Mouse (Mus musculus): Measurements from ENCODE around the gene Ndufaf8. TPM values are rescaled to one million over a fixed set of nuclear protein-coding genes. Genes with fewer than 3 reads are reported as not detected.

Ndufaf8 gene
- polyA plus RNA-seq, 1 experiment from 2014 or later = 88.6 TPM

DNA sequence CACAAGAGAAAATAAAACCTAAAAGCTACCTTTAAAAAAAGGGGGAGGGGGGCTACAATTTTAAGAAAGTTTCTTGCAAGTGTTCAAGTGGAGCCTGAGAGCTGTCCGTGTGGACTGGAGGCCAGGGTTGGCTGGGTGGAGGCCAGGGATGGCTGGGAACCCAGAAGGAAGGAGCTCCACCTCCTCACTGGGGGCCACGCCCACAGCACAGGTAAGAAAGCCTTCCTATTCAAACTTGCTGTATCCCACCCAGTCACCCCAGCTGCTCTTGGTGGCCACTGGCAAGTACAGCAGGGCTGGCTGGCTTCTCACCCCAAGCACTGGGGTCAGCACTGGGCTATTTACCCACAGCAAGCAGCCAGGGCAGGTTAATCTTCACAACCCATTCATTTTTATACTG, 8.3 kb downstream of the Ndufaf8 start:
- H3K27ac ChIP-seq (ENCODE audit: low read depth) = no peak overlapping the region
- no peak for DNase-seq
- H3K27me3 ChIP-seq (ENCODE audit: insufficient read depth, low read length) = no peaks in the 10 kb centered on the region
- H3K36me3 ChIP-seq (ENCODE audit: insufficient read depth) = peaks cover 46% of the 10 kb centered on the region
- H3K4me2 ChIP-seq = no peak overlapping the region
- no peak for TF ChIP-seq CTCF (IDR thresholded peaks at IDR 0.05; ENCODE audit: low read depth)
- H3K9me3 ChIP-seq (ENCODE audit: low read depth, low read length) = no peaks in the 10 kb centered on the region
- H3K4me1 ChIP-seq (ENCODE audit: insufficient read depth) = no peaks in the 10 kb centered on the region
- ATAC-seq (ENCODE audit: insufficient read depth) = no peak
- WGBS = 68% methylated on average over 2 of the region's 2 CpGs
- no peak overlapping the region for H3K4me3 ChIP-seq (ENCODE audit: low read depth, low read length)
- no peak overlapping the region for H3K9ac ChIP-seq

- WGBS = 78% methylated on average over 9 of the region's 9 CpGs
- H3K9ac ChIP-seq = no peak overlapping the region
- DNase-seq = no peak
- TF ChIP-seq CTCF (IDR thresholded peaks at IDR 0.05; ENCODE audit: low read depth) = no peak
- H3K27me3 ChIP-seq (ENCODE audit: insufficient read depth, low read length) = no peaks in the 10 kb centered on the region
- H3K4me1 ChIP-seq (ENCODE audit: insufficient read depth) = no peaks in the 10 kb centered on the region
- H3K36me3 ChIP-seq (ENCODE audit: insufficient read depth) = peaks cover 46% of the 10 kb centered on the region
- H3K4me3 ChIP-seq (ENCODE audit: low read depth, low read length) = no peak overlapping the region
- H3K27ac ChIP-seq (ENCODE audit: low read depth) = no peak overlapping the region
- no peak overlapping the region for H3K4me2 ChIP-seq
- H3K9me3 ChIP-seq (ENCODE audit: low read depth, low read length) = no peaks in the 10 kb centered on the region
- no peak for ATAC-seq (ENCODE audit: insufficient read depth)
These were observed 9.1 kb downstream of the Ndufaf8 start for GRCm38 (mm10) chr11:120107796-120108195.

DNA sequence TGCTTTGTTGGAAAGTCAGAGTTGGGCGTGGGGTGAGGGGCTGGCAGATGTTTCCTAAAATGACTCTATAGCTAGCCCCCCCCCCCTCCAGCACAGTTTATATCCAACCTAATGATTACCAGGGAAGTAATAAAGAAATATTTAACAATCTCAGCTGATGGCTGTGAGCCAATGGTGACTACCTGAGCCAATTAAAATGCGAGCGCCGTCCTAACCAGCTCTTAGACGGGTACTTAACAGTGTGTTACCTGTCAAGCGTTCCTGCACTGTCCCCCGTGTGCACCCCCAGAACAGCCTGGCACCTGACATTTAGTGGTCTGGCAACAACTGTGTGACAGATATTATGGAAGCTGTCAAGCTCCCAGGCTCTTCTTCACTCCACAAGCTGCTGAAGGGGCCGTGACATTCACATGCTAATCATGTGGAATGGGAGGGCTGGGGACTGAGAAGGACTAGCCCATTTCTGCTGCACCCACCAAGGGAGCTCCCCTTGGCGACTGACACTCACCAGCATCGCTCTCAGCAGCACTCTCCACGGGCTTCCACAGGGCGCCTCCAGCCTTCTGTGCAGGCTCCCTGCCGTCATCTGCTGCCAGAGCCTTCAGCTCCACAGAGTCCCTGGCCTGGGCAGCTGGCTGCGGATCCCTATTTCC, 11.0 kb downstream of the Ndufaf8 start:
- ATAC-seq (ENCODE audit: insufficient read depth) (no peak), DNase-seq (no peak)
- no peak for TF ChIP-seq CTCF (IDR thresholded peaks at IDR 0.05; ENCODE audit: low read depth)
- H3K4me3 ChIP-seq (ENCODE audit: low read depth, low read length) = no peak overlapping the region
- no peaks in the 10 kb centered on the region for H3K9me3 ChIP-seq (ENCODE audit: low read depth, low read length)
- no peak overlapping the region for H3K4me2 ChIP-seq
- no peak overlapping the region for H3K27ac ChIP-seq (ENCODE audit: low read depth)
- no peaks in the 10 kb centered on the region for H3K4me1 ChIP-seq (ENCODE audit: insufficient read depth)
- 79% methylated on average over 14 of the region's 14 CpGs for WGBS
- H3K36me3 ChIP-seq (ENCODE audit: insufficient read depth) = peaks cover 43% of the 10 kb centered on the region
- no peak overlapping the region for H3K9ac ChIP-seq
- no peaks in the 10 kb centered on the region for H3K27me3 ChIP-seq (ENCODE audit: insufficient read depth, low read length)

- Histone ChIP-seq H3K4me1 (ENCODE audit: insufficient read depth) (no peaks in the 10 kb centered on the region), H3K27ac (ENCODE audit: low read depth) (no peak overlapping the region), H3K9ac (no peak overlapping the region), H3K4me3 (ENCODE audit: low read depth, low read length) (no peak overlapping the region), H3K36me3 (ENCODE audit: insufficient read depth) (peaks cover 43% of the 10 kb centered on the region), H3K27me3 (ENCODE audit: insufficient read depth, low read length) (no peaks in the 10 kb centered on the region), H3K9me3 (ENCODE audit: low read depth, low read length) (no peaks in the 10 kb centered on the region), H3K4me2 (no peak overlapping the region)
- ATAC-seq (ENCODE audit: insufficient read depth) (no peak), DNase-seq (peak; percentile 17)
- 64% methylated on average over 7 of the region's 7 CpGs for WGBS
- 0 out of 2 replicates have a peak, but pooled peaks have one; percentile 40 for TF ChIP-seq CTCF (IDR thresholded peaks at IDR 0.05; ENCODE audit: low read depth)
These were observed 11.8 kb downstream of the Ndufaf8 start for GRCm38 (mm10) chr11:120110554-120110953.

DNA sequence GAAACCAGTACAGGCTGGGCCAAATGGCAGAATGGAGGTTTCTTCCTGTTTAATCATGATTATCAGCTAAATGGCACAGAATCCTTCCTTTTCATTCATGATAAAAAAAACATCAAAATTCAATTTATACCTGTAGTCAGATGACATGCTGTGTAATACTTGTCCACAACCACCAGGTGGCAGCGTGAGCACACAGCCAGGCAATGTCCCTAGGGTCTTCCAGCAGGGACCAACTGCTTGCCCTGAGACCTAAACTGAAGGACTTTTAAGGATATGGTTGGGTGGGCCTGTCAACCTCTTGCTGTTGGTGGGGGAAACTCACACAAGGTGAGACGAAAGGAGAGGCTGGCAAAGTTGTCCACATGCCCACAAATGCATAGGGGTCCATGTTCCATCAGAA, 12.3 kb downstream of the Ndufaf8 start:
- Histone ChIP-seq H3K27me3 (ENCODE audit: insufficient read depth, low read length) (no peaks in the 10 kb centered on the region), H3K9ac (no peak overlapping the region), H3K36me3 (ENCODE audit: insufficient read depth) (peaks cover 43% of the 10 kb centered on the region), H3K4me3 (ENCODE audit: low read depth, low read length) (no peak overlapping the region), H3K9me3 (ENCODE audit: low read depth, low read length) (no peaks in the 10 kb centered on the region), H3K27ac (ENCODE audit: low read depth) (no peak overlapping the region), H3K4me2 (no peak overlapping the region), H3K4me1 (ENCODE audit: insufficient read depth) (no peaks in the 10 kb centered on the region)
- peak; percentile 87 for DNase-seq
- TF ChIP-seq CTCF (IDR thresholded peaks at IDR 0.05; ENCODE audit: low read depth) = peak; percentile 99
- 8% methylated on average over 2 of the region's 2 CpGs for WGBS
- no peak for ATAC-seq (ENCODE audit: insufficient read depth)

DNA sequence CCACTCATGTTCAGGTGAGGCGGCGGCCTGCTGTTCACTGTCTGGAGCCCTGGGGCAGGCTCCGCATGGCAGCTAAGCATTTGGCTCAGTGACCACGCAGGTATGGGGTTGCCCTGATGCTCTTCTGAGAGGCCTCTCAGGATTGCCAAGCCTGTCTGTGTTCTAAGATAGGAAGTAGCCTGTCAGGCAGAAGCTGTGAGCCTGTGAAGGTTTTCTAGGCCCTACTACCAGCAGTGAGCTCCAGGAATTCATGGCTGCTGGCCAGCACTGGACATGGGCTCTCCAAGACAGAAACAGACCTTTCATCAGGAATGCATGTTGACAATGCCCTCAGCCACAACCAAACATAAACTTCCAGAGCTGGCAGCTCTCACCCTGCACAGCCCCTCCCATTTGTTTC, 13.4 kb downstream of the Ndufaf8 start:
- Histone ChIP-seq H3K4me2 (no peak overlapping the region), H3K4me3 (ENCODE audit: low read depth, low read length) (no peak overlapping the region), H3K27ac (ENCODE audit: low read depth) (no peak overlapping the region; the same call in 1 of the 2 replicates), H3K9ac (no peak overlapping the region), H3K27me3 (ENCODE audit: insufficient read depth, low read length) (no peaks in the 10 kb centered on the region), H3K36me3 (ENCODE audit: insufficient read depth) (peaks cover 45% of the 10 kb centered on the region), H3K9me3 (ENCODE audit: low read depth, low read length) (no peaks in the 10 kb centered on the region), H3K4me1 (ENCODE audit: insufficient read depth) (no peaks in the 10 kb centered on the region)
- no peak for ATAC-seq (ENCODE audit: insufficient read depth)
- TF ChIP-seq CTCF (IDR thresholded peaks at IDR 0.05; ENCODE audit: low read depth) = no peak
- 84% methylated on average over 4 of the region's 4 CpGs for WGBS
- DNase-seq = peak; percentile 35

DNA sequence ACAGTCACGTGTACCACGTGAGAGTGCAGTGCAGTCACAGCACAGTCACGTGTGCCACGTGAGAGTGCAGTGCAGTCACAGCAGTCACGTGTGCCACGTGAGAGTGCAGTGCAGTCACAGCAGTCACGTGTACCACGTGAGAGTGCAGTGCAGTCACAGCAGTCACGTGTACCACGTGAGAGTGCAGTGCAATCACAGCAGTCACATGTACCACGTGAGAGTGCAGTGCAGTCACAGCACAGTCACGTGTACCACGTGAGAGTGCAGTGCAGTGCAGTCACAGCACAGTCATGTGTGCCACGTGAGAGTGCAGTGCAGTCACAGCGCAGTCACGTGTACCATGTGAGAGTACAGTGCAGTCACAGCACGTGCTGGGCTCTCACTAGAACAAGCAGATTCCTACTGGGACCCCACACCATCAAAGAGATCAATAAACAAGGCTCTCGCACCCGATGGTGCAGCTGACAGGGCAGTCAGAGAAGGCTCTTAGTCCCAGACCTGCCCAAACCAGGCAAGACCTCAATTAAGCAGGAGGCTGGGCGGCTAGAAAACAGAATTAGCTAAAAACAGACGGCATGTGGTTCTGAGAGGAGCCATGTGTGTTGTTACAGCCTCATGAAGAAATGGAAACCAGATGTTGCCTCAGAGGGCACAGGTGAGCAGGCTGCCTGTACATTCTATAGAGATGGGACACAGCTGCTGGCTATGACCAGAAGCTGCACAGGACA, 15.9 kb downstream of the Ndufaf8 start:
- 91% methylated on average over 21 of the region's 21 CpGs for WGBS
- no peak for TF ChIP-seq CTCF (IDR thresholded peaks at IDR 0.05; ENCODE audit: low read depth)
- Histone ChIP-seq H3K9ac (no peak overlapping the region), H3K4me2 (no peak overlapping the region), H3K27me3 (ENCODE audit: insufficient read depth, low read length) (no peaks in the 10 kb centered on the region), H3K4me3 (ENCODE audit: low read depth, low read length) (no peak overlapping the region), H3K9me3 (ENCODE audit: low read depth, low read length) (no peaks in the 10 kb centered on the region), H3K36me3 (ENCODE audit: insufficient read depth) (peaks cover 43% of the 10 kb centered on the region), H3K27ac (ENCODE audit: low read depth) (no peak overlapping the region), H3K4me1 (ENCODE audit: insufficient read depth) (no peaks in the 10 kb centered on the region)
- no peak for DNase-seq
- no peak for ATAC-seq (ENCODE audit: insufficient read depth)

All from lung, embryonic 14.5 days (tissue).